Mouse (Mus musculus) hindbrain, embryonic 15.5 days (tissue): Measurements from ENCODE around the gene Gpr55. TPM values are rescaled to one million over a fixed set of nuclear protein-coding genes. Genes with fewer than 3 reads are reported as not detected.

Experiments
- ATAC-seq: fragments of 200-750 bp; cut with Nextera tagmentation; 2 replicates; pipeline ENCODE4 v1.8.0; 2017; ENCODE audit warnings: low read depth, moderate number of reproducible peaks, moderate TSS enrichment; ENCODE audit not compliant: low FRiP score
- H3K27ac ChIP-seq: fragments of 300-500 bp; sonication (generic); replicated peaks from 2 replicates; pipeline ENCODE4 v1.5.1; 2015; ENCODE audit warnings: mild to moderate bottlenecking, inconsistent platforms
- H3K27me3 ChIP-seq: fragments of 300-500 bp; sonication (generic); 2 replicates; pipeline ENCODE4 v1.6.1; 2015; ENCODE audit warnings: control low read depth, inconsistent platforms
- H3K36me3 ChIP-seq: fragments of 300-500 bp; sonication (generic); 2 replicates; pipeline ENCODE4 v1.6.1; 2015; ENCODE audit warnings: control low read depth, inconsistent platforms
- H3K4me1 ChIP-seq: fragments of 300-500 bp; sonication (generic); replicated peaks from 2 replicates; pipeline ENCODE4 v1.6.1; 2015; ENCODE audit warnings: control low read depth, inconsistent platforms
- H3K4me2 ChIP-seq: fragments of 300-500 bp; sonication (generic); 2 replicates; pipeline ENCODE4 v1.6.1; 2015; ENCODE audit warnings: moderate library complexity, mild to moderate bottlenecking, inconsistent platforms
- H3K4me3 ChIP-seq: fragments of 300-500 bp; sonication (generic); 2 replicates; pipeline ENCODE4 v1.5.1; 2015; ENCODE audit warnings: mild to moderate bottlenecking, inconsistent platforms
- H3K9ac ChIP-seq: fragments of 300-500 bp; sonication (generic); 2 replicates; pipeline ENCODE4 v1.6.1; 2015; ENCODE audit warnings: inconsistent platforms
- H3K9me3 ChIP-seq: fragments of 300-500 bp; sonication (generic); 2 replicates; pipeline ENCODE4 v1.6.1; 2016; ENCODE audit warnings: control low read depth, inconsistent platforms
- WGBS: fragments of 180-500 bp; shearing (Covaris S2); methylation state at CpG from one replicate; pipeline ENCODE4 v1.1.7; 2015; 5-methylcytosine and 5-hydroxymethylcytosine counted together
- polyA plus RNA-seq: library from polyadenylated mRNA; unstranded; fragments of >200 nt; fragmentation: Nextera tagmentation; extraction: Ambion mirVana; gene quantifications from 2 replicates; pipeline ENCODE4 v1.2.1, GENCODE M21; 2015

The Gpr55 gene
- polyA plus RNA-seq, 1 experiment from 2014 or later, result 0.25 TPM

- Histone ChIP-seq H3K27me3 (no peaks in the 10 kb centered on the region), H3K4me1 (peaks cover 8% of the 10 kb centered on the region; the same call in 1 of the 2 replicates), H3K9me3 (no peaks in the 10 kb centered on the region), H3K36me3 (no peaks in the 10 kb centered on the region), H3K27ac (0 out of 2 replicates have a peak overlapping the region, but pooled peaks have one; percentile 8), H3K4me2 (no peak overlapping the region), H3K4me3 (no peak overlapping the region), H3K9ac (no peak overlapping the region)
- WGBS, result 62% methylated on average over 7 of the region's 7 CpGs
- ATAC-seq, result no peak
Measured at GRCm38 (mm10) chr1:85981738-85982357, 21.0 kb upstream of the Gpr55 start.

DNA sequence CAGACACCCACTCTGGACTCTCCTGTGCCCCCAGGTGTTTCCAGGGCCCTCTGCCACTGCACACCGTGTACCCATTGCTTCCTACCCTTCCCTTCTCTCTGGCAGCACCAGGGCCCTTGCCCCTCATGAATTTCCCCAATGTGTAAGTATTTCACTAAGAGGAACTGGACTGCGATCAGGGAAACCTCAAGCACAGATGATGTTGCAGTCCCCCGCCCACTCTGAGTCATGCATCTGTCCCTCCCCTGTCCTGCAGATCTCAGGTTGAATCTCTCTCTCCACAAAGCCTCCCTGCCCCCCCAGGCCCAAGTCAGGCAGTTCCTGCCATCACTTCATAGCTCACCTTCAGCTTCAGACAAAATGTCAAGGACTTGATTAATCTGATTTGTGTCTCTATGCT is 16.9 kb upstream of the Gpr55 start:
- no peak for ATAC-seq
- Histone ChIP-seq H3K27me3 (no peaks in the 10 kb centered on the region), H3K9me3 (no peaks in the 10 kb centered on the region), H3K27ac (no peak overlapping the region), H3K4me3 (no peak overlapping the region), H3K36me3 (no peaks in the 10 kb centered on the region), H3K4me2 (no peak overlapping the region), H3K9ac (no peak overlapping the region), H3K4me1 (peaks cover 8% of the 10 kb centered on the region; the same call in 1 of the 2 replicates)
- 78% methylated on average over 3 of the region's 3 CpGs for WGBS

GRCm38 (mm10) chr1:85973468-85973877 is 12.7 kb upstream of the Gpr55 start:
- Histone ChIP-seq H3K27ac (no peak overlapping the region), H3K4me3 (no peak overlapping the region), H3K36me3 (no peaks in the 10 kb centered on the region), H3K4me1 (no peaks in the 10 kb centered on the region), H3K9ac (no peak overlapping the region), H3K27me3 (no peaks in the 10 kb centered on the region), H3K9me3 (no peaks in the 10 kb centered on the region), H3K4me2 (no peak overlapping the region)
- no peak for ATAC-seq
- WGBS, result 87% methylated on average over 2 of the region's 2 CpGs

DNA sequence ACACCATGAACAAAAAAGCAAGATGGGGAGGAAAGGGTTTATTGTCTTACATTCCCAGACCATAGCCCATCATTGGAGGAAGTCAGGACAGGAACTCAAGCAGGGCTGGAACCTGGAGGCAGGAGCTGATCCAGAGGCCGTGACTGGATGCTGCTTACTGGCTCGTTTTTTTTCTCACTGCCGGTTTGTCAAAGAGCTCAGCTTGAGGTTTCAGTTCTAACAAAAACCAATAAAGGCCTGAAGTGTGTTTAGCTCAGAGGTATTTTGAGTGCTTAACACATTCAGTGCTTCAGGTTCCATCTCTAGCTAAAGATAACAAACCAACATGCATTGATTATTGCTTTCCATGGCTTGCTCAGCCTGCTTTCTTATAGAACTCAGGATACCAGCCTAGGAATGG is 11.5 kb upstream of the Gpr55 start:
- H3K4me1 ChIP-seq, result no peaks in the 10 kb centered on the region
- H3K9me3 ChIP-seq, result no peaks in the 10 kb centered on the region
- H3K27me3 ChIP-seq, result no peaks in the 10 kb centered on the region
- H3K36me3 ChIP-seq, result no peaks in the 10 kb centered on the region
- H3K4me3 ChIP-seq, result no peak overlapping the region
- no peak overlapping the region for H3K9ac ChIP-seq
- no peak overlapping the region for H3K27ac ChIP-seq
- no peak for ATAC-seq
- WGBS, result 67% methylated on average over 3 of the region's 3 CpGs
- no peak overlapping the region for H3K4me2 ChIP-seq

GRCm38 (mm10) chr1:85971070-85971469 is 10.3 kb upstream of the Gpr55 start:
- ATAC-seq, result no peak
- Histone ChIP-seq H3K9ac (no peak overlapping the region), H3K9me3 (no peaks in the 10 kb centered on the region), H3K27ac (no peak overlapping the region), H3K4me1 (no peaks in the 10 kb centered on the region), H3K4me3 (no peak overlapping the region), H3K36me3 (no peaks in the 10 kb centered on the region), H3K27me3 (no peaks in the 10 kb centered on the region), H3K4me2 (no peak overlapping the region)
- WGBS, result 93% methylated on average over 3 of the region's 3 CpGs

GRCm38 (mm10) chr1:85969519-85969918 is 8.7 kb upstream of the Gpr55 start:
- H3K9me3 ChIP-seq, result no peaks in the 10 kb centered on the region
- peak overlapping the region; percentile 71 for H3K27ac ChIP-seq
- peak; percentile 86 for ATAC-seq
- no peaks in the 10 kb centered on the region for H3K4me1 ChIP-seq
- no peaks in the 10 kb centered on the region for H3K27me3 ChIP-seq
- no peak overlapping the region for H3K9ac ChIP-seq
- H3K4me2 ChIP-seq, result no peak overlapping the region
- H3K4me3 ChIP-seq, result no peak overlapping the region
- WGBS, result 57% methylated on average over 1 of the region's 1 CpGs
- H3K36me3 ChIP-seq, result no peaks in the 10 kb centered on the region

GRCm38 (mm10) chr1:85969081-85969480 is 8.3 kb upstream of the Gpr55 start:
- H3K4me2 ChIP-seq, result no peak overlapping the region
- H3K4me3 ChIP-seq, result no peak overlapping the region
- 74% methylated on average over 1 of the region's 1 CpGs for WGBS
- no peaks in the 10 kb centered on the region for H3K36me3 ChIP-seq
- H3K4me1 ChIP-seq, result no peaks in the 10 kb centered on the region
- ATAC-seq, result peak; percentile 65
- no peaks in the 10 kb centered on the region for H3K27me3 ChIP-seq
- no peaks in the 10 kb centered on the region for H3K9me3 ChIP-seq
- no peak overlapping the region for H3K9ac ChIP-seq
- H3K27ac ChIP-seq, result peak overlapping the region; percentile 71

- H3K9me3 ChIP-seq, result no peaks in the 10 kb centered on the region
- no peak for ATAC-seq
- H3K4me1 ChIP-seq, result no peaks in the 10 kb centered on the region
- H3K27ac ChIP-seq, result no peak overlapping the region
- H3K4me2 ChIP-seq, result no peak overlapping the region
- no peak overlapping the region for H3K4me3 ChIP-seq
- no peak overlapping the region for H3K9ac ChIP-seq
- H3K36me3 ChIP-seq, result no peaks in the 10 kb centered on the region
- no peaks in the 10 kb centered on the region for H3K27me3 ChIP-seq
- 69% methylated on average over 3 of the region's 3 CpGs for WGBS
Measured at GRCm38 (mm10) chr1:85965856-85966255, 5.0 kb upstream of the Gpr55 start.

DNA sequence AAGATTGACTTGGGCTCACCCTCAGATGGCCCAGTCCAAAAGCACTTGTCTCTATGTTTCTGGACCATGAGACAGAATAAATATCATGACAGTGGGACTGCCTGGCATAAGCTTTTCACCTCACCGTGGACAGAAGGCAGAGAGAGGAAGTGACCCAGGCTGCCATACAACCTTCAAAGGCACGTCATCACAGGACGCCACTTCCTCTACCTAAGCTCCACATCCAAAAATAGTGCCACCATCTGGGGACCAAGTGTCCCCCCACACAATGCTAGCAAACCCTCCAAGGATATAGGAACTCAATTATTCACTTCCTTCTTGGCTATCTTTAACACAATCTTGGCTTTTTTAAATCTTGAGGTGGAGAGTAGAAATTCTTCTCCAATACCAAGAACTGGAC is 1.3 kb upstream of the Gpr55 start:
- H3K4me3 ChIP-seq, result no peak overlapping the region
- H3K4me2 ChIP-seq, result no peak overlapping the region
- H3K4me1 ChIP-seq, result 0 out of 2 replicates have a peak, but pooled peaks cover 4% of the 10 kb centered on the region
- no peak overlapping the region for H3K9ac ChIP-seq
- H3K36me3 ChIP-seq, result no peaks in the 10 kb centered on the region
- H3K27me3 ChIP-seq, result no peaks in the 10 kb centered on the region
- WGBS, result 87% methylated on average over 3 of the region's 3 CpGs
- no peak for ATAC-seq
- no peak overlapping the region for H3K27ac ChIP-seq
- no peaks in the 10 kb centered on the region for H3K9me3 ChIP-seq

DNA sequence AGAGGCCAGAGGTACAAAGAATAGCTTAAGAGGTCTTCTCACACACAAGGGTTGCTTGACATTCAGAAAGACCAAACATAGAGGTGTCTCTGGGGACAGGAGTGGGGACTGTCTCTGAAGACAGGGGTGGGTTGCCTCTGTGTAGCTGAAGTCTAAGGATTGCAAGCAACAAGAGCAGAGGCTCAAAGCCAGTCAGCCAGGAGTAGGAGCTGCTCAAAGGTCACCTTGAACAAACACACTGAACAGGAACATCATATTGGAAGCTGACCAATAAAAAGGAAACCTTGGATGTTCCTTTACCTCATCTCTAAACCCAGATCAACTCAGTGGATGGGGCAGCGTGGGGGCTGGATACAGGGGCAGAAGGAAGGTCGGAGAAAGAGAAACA is 924 bp downstream of the Gpr55 start:
- Histone ChIP-seq H3K27ac (no peak overlapping the region), H3K9me3 (no peaks in the 10 kb centered on the region), H3K4me3 (no peak overlapping the region), H3K27me3 (no peaks in the 10 kb centered on the region), H3K4me2 (no peak overlapping the region), H3K4me1 (0 out of 2 replicates have a peak, but pooled peaks cover 4% of the 10 kb centered on the region), H3K36me3 (no peaks in the 10 kb centered on the region), H3K9ac (no peak overlapping the region)
- 86% methylated on average over 2 of the region's 2 CpGs for WGBS
- ATAC-seq, result no peak

DNA sequence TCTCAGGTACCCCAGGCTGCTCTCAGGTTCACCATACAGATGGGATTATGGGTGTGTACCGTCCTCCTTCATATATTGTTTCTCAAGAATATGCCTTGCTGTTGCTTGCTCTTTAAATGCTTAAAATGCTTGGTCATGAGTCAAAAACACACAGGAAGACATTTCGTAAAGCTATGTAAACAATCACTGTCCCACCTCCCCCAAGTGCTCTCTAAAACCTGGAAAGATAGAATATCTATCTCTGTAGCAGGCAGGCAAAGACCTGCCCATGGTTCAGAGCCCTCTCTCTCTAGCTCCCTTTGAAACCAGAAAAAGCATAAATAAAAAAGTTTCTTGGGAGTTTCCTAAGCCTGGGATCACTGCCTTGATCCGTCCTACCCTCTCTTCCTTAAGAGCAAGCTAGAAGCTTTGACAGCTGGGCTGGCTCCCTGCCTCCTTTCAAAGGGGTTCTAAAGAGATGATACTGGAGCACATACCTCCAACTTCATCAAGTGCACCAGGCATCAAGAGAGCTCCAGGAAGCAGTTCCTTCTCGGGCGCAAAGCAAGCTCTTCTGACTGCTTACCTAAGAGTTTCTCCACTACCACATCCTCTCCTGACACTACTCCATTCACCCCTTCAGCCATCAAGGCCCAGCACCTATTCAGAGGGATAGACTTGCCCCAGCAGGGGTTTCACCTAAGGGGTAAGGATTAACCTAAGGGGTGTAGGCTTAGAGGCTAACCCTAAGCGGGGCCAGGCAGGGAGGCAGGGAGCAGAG is 1.5 kb downstream of the Gpr55 start:
- ATAC-seq, result no peak
- Histone ChIP-seq H3K36me3 (no peaks in the 10 kb centered on the region), H3K4me2 (no peak overlapping the region), H3K4me3 (no peak overlapping the region), H3K4me1 (0 out of 2 replicates have a peak, but pooled peaks cover 4% of the 10 kb centered on the region), H3K9ac (no peak overlapping the region), H3K27ac (no peak overlapping the region), H3K9me3 (no peaks in the 10 kb centered on the region), H3K27me3 (no peaks in the 10 kb centered on the region)
- 65% methylated on average over 6 of the region's 6 CpGs for WGBS

DNA sequence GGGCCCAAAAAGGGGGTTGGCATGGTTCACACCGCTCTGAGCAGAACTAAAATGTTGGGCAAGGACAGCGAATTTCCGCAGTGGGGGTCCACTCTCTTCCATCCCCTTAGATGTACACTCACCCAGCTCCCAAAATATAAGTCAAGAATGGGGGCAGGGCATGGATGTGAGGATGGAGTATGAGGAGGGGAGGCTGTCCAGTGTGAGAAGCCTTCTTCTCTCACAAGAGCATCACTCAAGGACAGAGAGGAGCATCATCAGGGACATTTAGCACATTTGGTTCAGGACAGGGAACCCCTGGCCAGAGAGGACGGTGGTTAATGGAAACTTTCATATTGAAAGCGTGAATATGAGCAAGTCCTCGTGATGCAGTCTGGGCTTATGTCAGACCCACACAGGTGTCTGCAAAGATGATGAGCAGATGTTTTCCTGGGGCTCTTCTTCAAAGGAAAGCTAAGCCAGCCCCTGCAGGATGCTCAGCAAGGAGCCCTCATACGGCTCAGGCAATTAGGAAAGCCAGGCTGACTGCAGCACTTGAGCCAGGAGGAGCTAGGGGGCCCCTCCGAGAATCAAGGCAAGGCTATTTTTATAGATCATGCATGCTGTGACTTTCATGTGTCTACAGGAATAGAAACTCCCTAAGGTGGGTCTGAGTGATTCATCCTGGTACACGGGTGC is 2.7 kb downstream of the Gpr55 start:
- 0 out of 2 replicates have a peak, but pooled peaks cover 4% of the 10 kb centered on the region for H3K4me1 ChIP-seq
- no peaks in the 10 kb centered on the region for H3K27me3 ChIP-seq
- H3K4me3 ChIP-seq, result no peak overlapping the region
- no peaks in the 10 kb centered on the region for H3K36me3 ChIP-seq
- H3K9ac ChIP-seq, result no peak overlapping the region
- no peaks in the 10 kb centered on the region for H3K9me3 ChIP-seq
- ATAC-seq, result peak; percentile 42; the same call in 1 of the 2 replicates
- no peak overlapping the region for H3K4me2 ChIP-seq
- WGBS, result 55% methylated on average over 9 of the region's 9 CpGs
- no peak overlapping the region for H3K27ac ChIP-seq
